ENCODE assay signal across 16 mouse cellular contexts in genomic region chr15:85458631-85459082, GRCm38 (mm10). TPM values are rescaled to one million over a fixed set of nuclear protein-coding genes. Genes with fewer than 3 reads are reported as not detected.
DNase-seq lines count a peak whose midpoint lies in the region; ATAC-seq and TF ChIP-seq lines count a peak whose summit lies in the region.
"Had no signal": no experiment of that assay in that cellular context is flagged by ENCODE, and none has a peak within 500 bp of the region (broad histone marks: within the 10 kb centered on the region; RNA-seq: fewer than 3 reads in every experiment).

No protein-coding gene starts in this region.

- no peaks in the 10 kb centered on the region for H3K27me3 ChIP-seq in forebrain, embryonic 16.5 days (replicated peaks; ENCODE audit: control insufficient read depth, insufficient read depth, low read length)
- peaks cover 92% of the 10 kb centered on the region for H3K27me3 ChIP-seq in midbrain, embryonic 10.5 days (ENCODE audit: low read depth, poor library complexity, severe bottlenecking)
- H3K27me3 ChIP-seq in cerebellum, adult 2 months (ENCODE audit: control insufficient read depth, insufficient read depth, low read length): no peaks in the 10 kb centered on the region
- H3K27me3 ChIP-seq: liver, embryonic 15.5 days had no signal

- TF ChIP-seq POLR2A in cerebellum, adult 2 months (IDR thresholded peaks at IDR 0.05; ENCODE audit: borderline replicate concordance, insufficient read depth, low read length): no peak

- no peaks in the 10 kb centered on the region for H3K36me3 ChIP-seq in forebrain, embryonic 16.5 days (ENCODE audit: control insufficient read depth, insufficient read depth)
- peaks cover 18% of the 10 kb centered on the region for H3K36me3 ChIP-seq in midbrain, embryonic 10.5 days

- no peaks in the 10 kb centered on the region for H3K9me3 ChIP-seq in forebrain, embryonic 16.5 days (ENCODE audit: control insufficient read depth, low read length)
- H3K9me3 ChIP-seq in midbrain, embryonic 10.5 days (replicated peaks): no peaks in the 10 kb centered on the region
- H3K9me3 ChIP-seq: heart, embryonic 10.5 days; liver, embryonic 15.5 days had no signal

- no peak for TF ChIP-seq CTCF in cerebellum, adult 2 months (IDR thresholded peaks at IDR 0.05; ENCODE audit: borderline replicate concordance, insufficient read depth, low read depth, low read length)

- peaks cover 88% of the 10 kb centered on the region for H3K4me1 ChIP-seq in forebrain, embryonic 16.5 days (replicated peaks; ENCODE audit: control insufficient read depth, insufficient read depth, low read length)
- H3K4me1 ChIP-seq in midbrain, embryonic 10.5 days: peaks cover 97% of the 10 kb centered on the region
- H3K4me1 ChIP-seq in cerebellum, adult 2 months (ENCODE audit: control insufficient read depth, insufficient read depth, low read length): peaks cover 25% of the 10 kb centered on the region
- H3K4me1 ChIP-seq: liver, embryonic 15.5 days had no signal

- peak overlapping the region; percentile 85 for H3K27ac ChIP-seq in forebrain, embryonic 16.5 days (ENCODE audit: low read length)
- peak overlapping the region; percentile 86 for H3K27ac ChIP-seq in midbrain, embryonic 10.5 days (replicated peaks)
- H3K27ac ChIP-seq in cerebellum, adult 2 months (ENCODE audit: insufficient read depth, low read length): no peak overlapping the region
- H3K27ac ChIP-seq: heart, embryonic 10.5 days; liver, embryonic 15.5 days had no signal

- DNase-seq in brain, adult 2 months (ENCODE audit: low read depth, low spot score): peak; percentile 49
- peak; percentile 75 for DNase-seq in embryo, embryonic 10 days (ENCODE audit: low spot score)
- peak; percentile 65 for DNase-seq in midbrain, embryonic 10.5 days (ENCODE audit: low spot score)
- no peak for DNase-seq in cerebellum, adult 2 months
- no peak for DNase-seq in B cell, adult 2 months
- DNase-seq in left cerebral cortex, postnatal 10 days (ENCODE audit: extremely low spot score in 1 of 2, low spot score in 2 of 2): no peak
- DNase-seq: right cerebral cortex, postnatal 25 days had no signal

- peak; percentile 60 for ATAC-seq in forebrain, embryonic 16.5 days

- no peak overlapping the region for H3K9ac ChIP-seq in forebrain, embryonic 16.5 days (replicated peaks; ENCODE audit: low read depth, low read length)
- H3K9ac ChIP-seq: liver, embryonic 15.5 days had no signal

- H3K4me3 ChIP-seq in forebrain, embryonic 16.5 days (replicated peaks; ENCODE audit: low read length): no peak overlapping the region
- H3K4me3 ChIP-seq in midbrain, embryonic 10.5 days: 0 out of 2 replicates have a peak overlapping the region, but pooled peaks have one; percentile 12
- H3K4me3 ChIP-seq in cerebellum, adult 2 months (replicated peaks; ENCODE audit: insufficient read depth, low read depth, low read length): no peak overlapping the region
- H3K4me3 ChIP-seq: heart, embryonic 10.5 days; liver, embryonic 15.5 days had no signal

- WGBS in forebrain, embryonic 16.5 days: 13% methylated on average over 4 of the region's 4 CpGs
- 21% methylated on average over 4 of the region's 4 CpGs for WGBS in midbrain, embryonic 10.5 days
- WGBS in cerebellum, adult 2 months: 68% methylated on average over 4 of the region's 4 CpGs

- intact Hi-C loops in left cerebral cortex, postnatal 10 days (cut with DNase I): loop anchor here (5.0 kb wide), 1 partner anchor 51 kb away; no protein-coding TSS in a partner anchor

- no peak overlapping the region for H3K4me2 ChIP-seq in forebrain, embryonic 16.5 days (ENCODE audit: low read length)
- H3K4me2 ChIP-seq: liver, embryonic 15.5 days had no signal

RNA-seq across cellular contexts. Expression of gene 7530416G11Rik, which starts 44.4 kb away (rescaled TPM):
- polyA plus RNA-seq in forebrain, embryonic 16.5 days (2015; fragmentation: Nextera tagmentation; extraction: Ambion mirVana): not detected in 2 replicates
- not detected in 2 replicates for polyA plus RNA-seq in midbrain, embryonic 10.5 days (2016; fragmentation: Nextera tagmentation; extraction: Ambion mirVana)
- polyA plus RNA-seq in cerebellum, adult 2 months (2012; rRNA removed): not detected in 2 replicates
- total RNA-seq in left cerebral cortex, postnatal 10 days (2021): not detected
- total RNA-seq: common myeloid progenitor, adult 5-6 weeks; hematopoietic stem cell, adult 5-6 weeks; left cerebral cortex, postnatal 36 days had no signal
- polyA plus RNA-seq: heart, embryonic 10.5 days; large intestine, adult 2 months; liver, embryonic 15.5 days; stomach, embryonic 16.5 days; urinary bladder, adult 2 months had no signal

Comparison
In these comparisons a context has a peak if more than half of its experiments do, and no peak if none do; other contexts are left out.
1. DNase-seq: peak in brain, adult 2 months (single experiment), embryo, embryonic 10 days (single experiment) and midbrain, embryonic 10.5 days (single experiment); none in cerebellum, adult 2 months (0 of 2), B cell, adult 2 months (0 of 2) and left cerebral cortex, postnatal 10 days (0 of 2).